Mouse (Mus musculus): ENCODE measurements around the gene Cyb5rl. TPM values are rescaled to one million over a fixed set of nuclear protein-coding genes. Genes with fewer than 3 reads are reported as not detected.
A peak's percentile ranks its signal among the peaks of the same experiment; 100 is the strongest.

Gene Cyb5rl
- polyA plus RNA-seq, 1 experiment from 2014 or later = 15.0 TPM

DNA sequence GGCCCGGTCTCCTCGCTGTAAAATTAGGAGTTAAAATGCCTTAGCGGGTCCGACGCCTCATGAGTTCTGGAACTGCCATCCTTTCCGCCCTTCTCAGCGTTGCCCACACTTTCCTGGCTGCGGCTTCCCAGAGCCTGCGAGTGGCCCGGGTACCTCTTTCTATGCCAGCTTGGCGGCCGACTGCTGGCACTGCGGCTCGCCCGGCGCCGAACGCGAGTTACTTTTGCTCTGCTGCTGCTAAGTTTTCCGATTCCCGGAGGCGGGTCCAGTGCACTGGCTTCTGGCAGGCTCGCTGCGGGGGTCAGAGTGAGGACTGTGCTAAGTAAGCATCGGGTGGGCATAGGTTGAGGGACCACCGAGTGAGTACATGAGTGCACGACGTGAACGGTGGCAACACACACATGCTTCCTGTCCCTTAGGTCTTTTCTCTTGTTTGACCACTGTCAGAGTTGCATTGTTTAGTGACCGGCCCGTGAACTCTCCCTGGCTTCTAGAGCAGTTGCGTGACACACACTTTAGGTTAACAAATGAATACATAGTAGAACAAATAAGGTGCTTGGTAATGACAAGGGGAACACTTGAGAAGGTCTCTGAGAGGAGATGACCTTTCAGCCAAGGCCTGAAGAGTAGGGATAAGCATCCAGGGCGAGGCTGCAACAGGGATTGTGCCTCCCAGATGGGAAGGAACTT lies 508 bp downstream of the Cyb5rl start:
- no peaks in the 10 kb centered on the region for H3K27me3 ChIP-seq (ENCODE audit: insufficient read depth, low read length)
- H3K4me1 ChIP-seq (replicated peaks; ENCODE audit: insufficient read depth, low read length) = peaks cover 9% of the 10 kb centered on the region; the same call in 1 of the 2 replicates
- WGBS = 4% methylated on average over 33 of the region's 33 CpGs
- DNase-seq (ENCODE audit: low spot score) (no peak), ATAC-seq (replicated peaks; ENCODE audit: low FRiP score, low read depth) (peak; percentile 51)
- no peak for TF ChIP-seq CTCF (IDR thresholded peaks at IDR 0.05; ENCODE audit: low read depth)
- H3K4me2 ChIP-seq (ENCODE audit: low read length) = peak overlapping the region; percentile 96
- peak overlapping the region; percentile 32 for H3K27ac ChIP-seq
- peaks cover 24% of the 10 kb centered on the region for H3K36me3 ChIP-seq (ENCODE audit: insufficient read depth, low read length)
- peak overlapping the region; percentile 74 for H3K4me3 ChIP-seq (replicated peaks; ENCODE audit: low read depth, low read length)
- H3K9me3 ChIP-seq (replicated peaks; ENCODE audit: low read length) = no peaks in the 10 kb centered on the region
- H3K9ac ChIP-seq (ENCODE audit: low read depth, low read length) = peak overlapping the region; percentile 60

DNA sequence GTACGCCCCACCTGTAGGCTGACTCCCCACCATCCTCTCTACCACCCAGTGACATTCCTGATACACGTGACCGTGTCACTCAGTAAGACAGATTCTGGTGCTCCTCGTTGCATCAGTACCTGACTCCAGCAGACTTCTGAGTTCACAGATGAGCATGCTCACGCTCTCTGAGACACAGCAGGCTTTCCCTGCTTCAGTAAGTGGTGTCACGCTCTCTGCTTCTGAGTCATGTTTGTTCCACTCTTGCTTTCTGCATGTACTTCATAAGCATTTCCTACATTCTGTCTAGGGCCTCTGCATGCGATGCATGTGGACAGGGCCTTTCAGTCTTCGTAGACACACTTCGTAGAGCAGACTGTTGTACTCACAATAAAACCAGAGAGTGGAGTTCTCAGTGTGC lies 5.6 kb downstream of the Cyb5rl start:
- H3K9ac ChIP-seq (ENCODE audit: low read depth, low read length) = no peak overlapping the region
- no peak overlapping the region for H3K4me3 ChIP-seq (replicated peaks; ENCODE audit: low read depth, low read length)
- WGBS = 60% methylated on average over 9 of the region's 9 CpGs
- no peak for DNase-seq (ENCODE audit: low spot score)
- H3K27me3 ChIP-seq (ENCODE audit: insufficient read depth, low read length) = no peaks in the 10 kb centered on the region
- no peak for ATAC-seq (replicated peaks; ENCODE audit: low FRiP score, low read depth)
- no peaks in the 10 kb centered on the region for H3K36me3 ChIP-seq (ENCODE audit: insufficient read depth, low read length)
- TF ChIP-seq CTCF (IDR thresholded peaks at IDR 0.05; ENCODE audit: low read depth) = no peak
- no peak overlapping the region for H3K4me2 ChIP-seq (ENCODE audit: low read length)
- no peaks in the 10 kb centered on the region for H3K4me1 ChIP-seq (replicated peaks; ENCODE audit: insufficient read depth, low read length)
- no peak overlapping the region for H3K27ac ChIP-seq
- H3K9me3 ChIP-seq (replicated peaks; ENCODE audit: low read length) = no peaks in the 10 kb centered on the region

DNA sequence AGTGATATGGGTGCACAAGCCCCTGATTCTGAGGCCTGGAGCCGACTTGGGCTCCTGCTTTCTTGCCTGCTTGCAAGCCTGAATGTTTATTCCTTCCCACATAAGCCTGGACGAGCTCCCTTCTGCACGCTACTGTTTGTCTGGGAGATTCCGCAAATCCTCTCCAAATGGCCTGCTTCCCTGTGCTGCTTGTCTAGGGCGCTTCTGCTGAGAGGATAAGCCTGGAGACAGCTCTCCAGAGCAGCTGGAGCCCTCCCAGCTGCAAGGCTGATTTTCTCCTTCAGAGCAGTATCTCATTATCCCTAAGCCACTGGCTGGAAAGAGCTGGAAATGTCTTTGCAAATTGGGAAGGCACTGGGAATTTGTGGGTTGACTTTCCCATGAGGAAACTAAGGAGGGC lies 8.7 kb downstream of the Cyb5rl start:
- H3K4me3 ChIP-seq (replicated peaks; ENCODE audit: low read depth, low read length) = no peak overlapping the region
- H3K27ac ChIP-seq = no peak overlapping the region
- DNase-seq (ENCODE audit: low spot score) (no peak), ATAC-seq (replicated peaks; ENCODE audit: low FRiP score, low read depth) (no peak)
- WGBS = 79% methylated on average over 5 of the region's 5 CpGs
- no peaks in the 10 kb centered on the region for H3K4me1 ChIP-seq (replicated peaks; ENCODE audit: insufficient read depth, low read length)
- H3K36me3 ChIP-seq (ENCODE audit: insufficient read depth, low read length) = no peaks in the 10 kb centered on the region
- H3K4me2 ChIP-seq (ENCODE audit: low read length) = no peak overlapping the region
- H3K9me3 ChIP-seq (replicated peaks; ENCODE audit: low read length) = no peaks in the 10 kb centered on the region
- TF ChIP-seq CTCF (IDR thresholded peaks at IDR 0.05; ENCODE audit: low read depth) = no peak
- H3K9ac ChIP-seq (ENCODE audit: low read depth, low read length) = no peak overlapping the region
- no peaks in the 10 kb centered on the region for H3K27me3 ChIP-seq (ENCODE audit: insufficient read depth, low read length)

DNA sequence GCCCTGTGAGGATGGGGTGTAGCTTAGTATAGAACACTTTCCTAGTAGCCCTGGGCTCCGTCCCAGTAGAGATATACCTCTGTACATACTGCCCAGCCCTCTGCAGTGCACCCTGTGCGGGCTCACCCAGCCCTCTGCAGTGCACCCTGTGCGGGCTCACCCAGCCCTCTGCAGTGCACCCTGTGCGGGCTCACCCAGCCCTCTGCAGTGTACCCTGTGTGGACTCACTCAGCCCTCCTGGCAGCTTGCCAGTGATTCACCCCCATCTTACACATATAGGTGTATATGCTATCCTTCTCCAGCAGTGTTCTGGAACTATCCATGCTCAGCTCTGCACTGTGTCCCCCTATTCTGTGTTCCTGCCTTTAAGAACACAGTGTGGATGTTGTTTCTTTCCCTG lies 12.1 kb downstream of the Cyb5rl start:
- Histone ChIP-seq H3K4me1 (replicated peaks; ENCODE audit: insufficient read depth, low read length) (no peaks in the 10 kb centered on the region), H3K27me3 (ENCODE audit: insufficient read depth, low read length) (no peaks in the 10 kb centered on the region), H3K9me3 (replicated peaks; ENCODE audit: low read length) (no peaks in the 10 kb centered on the region), H3K36me3 (ENCODE audit: insufficient read depth, low read length) (no peaks in the 10 kb centered on the region), H3K9ac (ENCODE audit: low read depth, low read length) (no peak overlapping the region), H3K4me2 (ENCODE audit: low read length) (no peak overlapping the region), H3K4me3 (replicated peaks; ENCODE audit: low read depth, low read length) (no peak overlapping the region), H3K27ac (no peak overlapping the region)
- 90% methylated on average over 4 of the region's 4 CpGs for WGBS
- TF ChIP-seq CTCF (IDR thresholded peaks at IDR 0.05; ENCODE audit: low read depth) = no peak
- ATAC-seq (replicated peaks; ENCODE audit: low FRiP score, low read depth) (no peak), DNase-seq (ENCODE audit: low spot score) (no peak)

DNA sequence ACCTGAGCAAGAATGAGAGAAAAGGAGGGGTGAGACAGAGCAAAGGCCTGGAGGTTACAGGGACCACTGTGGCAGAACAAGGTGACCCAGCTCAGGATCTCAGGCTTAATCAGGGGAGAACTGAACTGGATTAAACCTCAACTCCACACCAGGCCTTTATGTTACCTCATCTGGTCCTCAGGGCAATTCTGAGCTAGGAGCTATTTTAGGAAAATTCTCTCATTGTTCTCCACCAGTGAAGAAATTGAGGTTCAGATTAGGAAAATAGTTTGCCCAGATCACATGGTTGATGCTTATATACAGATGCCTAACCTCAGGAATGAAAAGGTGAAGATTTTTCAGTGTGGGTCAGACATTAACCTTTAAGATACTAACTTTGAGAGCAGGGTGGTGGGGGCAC lies 12.9 kb downstream of the Cyb5rl start:
- peaks cover 7% of the 10 kb centered on the region; the same call in 1 of the 2 replicates for H3K4me1 ChIP-seq (replicated peaks; ENCODE audit: insufficient read depth, low read length)
- H3K27me3 ChIP-seq (ENCODE audit: insufficient read depth, low read length) = no peaks in the 10 kb centered on the region
- H3K9me3 ChIP-seq (replicated peaks; ENCODE audit: low read length) = no peaks in the 10 kb centered on the region
- ATAC-seq (replicated peaks; ENCODE audit: low FRiP score, low read depth) = no peak
- no peak overlapping the region for H3K4me2 ChIP-seq (ENCODE audit: low read length)
- H3K9ac ChIP-seq (ENCODE audit: low read depth, low read length) = no peak overlapping the region
- H3K36me3 ChIP-seq (ENCODE audit: insufficient read depth, low read length) = no peaks in the 10 kb centered on the region
- no peak overlapping the region for H3K27ac ChIP-seq
- no peak for DNase-seq (ENCODE audit: low spot score)
- H3K4me3 ChIP-seq (replicated peaks; ENCODE audit: low read depth, low read length) = no peak overlapping the region
- no peak for TF ChIP-seq CTCF (IDR thresholded peaks at IDR 0.05; ENCODE audit: low read depth)

DNA sequence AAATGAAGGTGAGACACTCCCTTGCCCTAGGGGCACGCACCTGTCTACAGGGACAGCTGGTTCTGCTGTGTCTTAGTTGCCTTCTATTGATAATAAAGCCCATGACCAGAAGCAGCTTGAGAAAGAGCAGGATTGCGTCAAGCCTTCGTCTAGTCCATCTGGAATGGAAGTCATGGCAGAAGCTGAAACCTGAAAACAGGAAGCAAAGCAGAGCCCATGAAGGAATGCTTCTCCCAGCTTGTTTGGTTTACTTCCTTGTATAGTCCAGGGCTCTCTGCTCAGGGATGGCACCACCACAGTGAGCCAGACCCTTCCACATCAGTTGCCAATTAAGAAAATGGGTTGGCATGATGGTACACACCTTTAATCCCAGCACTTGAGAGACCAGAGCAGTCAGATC lies 15.4 kb downstream of the Cyb5rl start:
- TF ChIP-seq CTCF (IDR thresholded peaks at IDR 0.05; ENCODE audit: low read depth) = no peak
- Histone ChIP-seq H3K36me3 (ENCODE audit: insufficient read depth, low read length) (no peaks in the 10 kb centered on the region), H3K4me3 (replicated peaks; ENCODE audit: low read depth, low read length) (no peak overlapping the region), H3K27me3 (ENCODE audit: insufficient read depth, low read length) (no peaks in the 10 kb centered on the region), H3K9ac (ENCODE audit: low read depth, low read length) (no peak overlapping the region), H3K27ac (0 out of 2 replicates have a peak overlapping the region, but pooled peaks have one; percentile 21), H3K4me2 (ENCODE audit: low read length) (no peak overlapping the region), H3K9me3 (replicated peaks; ENCODE audit: low read length) (no peaks in the 10 kb centered on the region), H3K4me1 (replicated peaks; ENCODE audit: insufficient read depth, low read length) (peaks cover 7% of the 10 kb centered on the region; the same call in 1 of the 2 replicates)
- no peak for DNase-seq (ENCODE audit: low spot score)
- 80% methylated on average over 3 of the region's 3 CpGs for WGBS
- no peak for ATAC-seq (replicated peaks; ENCODE audit: low FRiP score, low read depth)

DNA sequence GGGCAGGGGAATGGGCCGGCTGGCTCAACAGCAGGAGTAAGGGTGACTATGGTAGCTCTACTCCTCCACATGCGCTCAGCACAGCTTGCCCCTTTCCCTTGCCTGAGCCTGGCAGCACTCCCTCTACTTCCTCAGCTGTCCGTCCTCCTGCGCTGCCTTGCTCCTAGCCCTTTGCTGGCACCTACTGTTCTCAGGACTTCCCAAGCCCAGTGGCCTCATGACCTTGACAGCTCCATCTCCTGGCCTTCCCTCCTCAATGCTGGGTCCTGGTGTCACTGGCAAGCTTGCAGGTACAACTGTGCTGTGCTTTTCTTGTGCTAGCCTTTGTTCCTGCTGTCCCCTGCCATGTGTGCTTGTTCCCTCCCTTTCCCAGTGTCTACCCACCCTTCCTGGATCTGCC lies 16.3 kb downstream of the Cyb5rl start:
- no peaks in the 10 kb centered on the region for H3K36me3 ChIP-seq (ENCODE audit: insufficient read depth, low read length)
- H3K9ac ChIP-seq (ENCODE audit: low read depth, low read length) = no peak overlapping the region
- ATAC-seq (replicated peaks; ENCODE audit: low FRiP score, low read depth) (no peak), DNase-seq (ENCODE audit: low spot score) (no peak)
- H3K27ac ChIP-seq = 0 out of 2 replicates have a peak overlapping the region, but pooled peaks have one; percentile 33
- no peaks in the 10 kb centered on the region for H3K9me3 ChIP-seq (replicated peaks; ENCODE audit: low read length)
- no peak overlapping the region for H3K4me3 ChIP-seq (replicated peaks; ENCODE audit: low read depth, low read length)
- no peaks in the 10 kb centered on the region for H3K27me3 ChIP-seq (ENCODE audit: insufficient read depth, low read length)
- TF ChIP-seq CTCF (IDR thresholded peaks at IDR 0.05; ENCODE audit: low read depth) = 0 out of 2 replicates have a peak, but pooled peaks have one; percentile 5
- 92% methylated on average over 4 of the region's 4 CpGs for WGBS
- no peak overlapping the region for H3K4me2 ChIP-seq (ENCODE audit: low read length)
- peaks cover 7% of the 10 kb centered on the region; the same call in 1 of the 2 replicates for H3K4me1 ChIP-seq (replicated peaks; ENCODE audit: insufficient read depth, low read length)
